Mouse (Mus musculus) midbrain, embryonic 14.5 days (tissue): Measurements from ENCODE around the gene Pnldc1. TPM values are rescaled to one million over a fixed set of nuclear protein-coding genes. Genes with fewer than 3 reads are reported as not detected.

Experiments used
- ATAC-seq: fragments of 200-750 bp; cut with Nextera tagmentation; 2 replicates; pipeline ENCODE4 v1.8.0; 2017; ENCODE audit warnings: moderate number of reproducible peaks, moderate library complexity; ENCODE audit not compliant: low FRiP score, low TSS enrichment
- DNase-seq: peaks from one replicate; pipeline ENCODE4 v3.0.0-alpha.2; 2015
- H3K27ac ChIP-seq: fragments of 300-500 bp; sonication (generic); replicated peaks from 2 replicates; pipeline ENCODE4 v1.5.1; 2014; ENCODE audit warnings: mild to moderate bottlenecking, low read depth, low read length, moderate library complexity
- H3K27me3 ChIP-seq: fragments of 300-500 bp; sonication (generic); 2 replicates; pipeline ENCODE4 v1.6.1; 2014; ENCODE audit warnings: low read length, control low read depth, mixed read lengths; ENCODE audit not compliant: control insufficient read depth, insufficient read depth
- H3K36me3 ChIP-seq: fragments of 300-500 bp; sonication (generic); 2 replicates; pipeline ENCODE4 v1.6.1; 2014; ENCODE audit warnings: low read length, control low read depth; ENCODE audit not compliant: control insufficient read depth, insufficient read depth
- H3K4me1 ChIP-seq: fragments of 300-500 bp; sonication (generic); 2 replicates; pipeline ENCODE4 v1.6.1; 2014; ENCODE audit warnings: mild to moderate bottlenecking, antibody characterized with exemption, low read length, control low read depth; ENCODE audit not compliant: control insufficient read depth, insufficient read depth
- H3K4me2 ChIP-seq: fragments of 300-500 bp; sonication (generic); 2 replicates; pipeline ENCODE4 v1.6.1; 2014; ENCODE audit warnings: mild to moderate bottlenecking, low read length, moderate library complexity
- H3K4me3 ChIP-seq: fragments of 300-500 bp; sonication (generic); replicated peaks from 2 replicates; pipeline ENCODE4 v1.5.1; 2014; ENCODE audit warnings: low read depth, low read length
- H3K9ac ChIP-seq: fragments of 300-500 bp; sonication (generic); replicated peaks from 2 replicates; pipeline ENCODE4 v1.6.1; 2014; ENCODE audit warnings: mild to moderate bottlenecking, low read length, moderate library complexity
- H3K9me3 ChIP-seq: fragments of 300-500 bp; sonication (generic); 2 replicates; pipeline ENCODE4 v1.6.1; 2016; ENCODE audit warnings: low read length, control low read depth, mixed read lengths; ENCODE audit not compliant: control insufficient read depth
- WGBS: fragments of 180-500 bp; shearing (Covaris S2); extraction: QIAGEN DNeasy Blood & Tissue Kit; methylation state at CpG from one replicate; pipeline ENCODE4 v1.1.7; 2014; 5-methylcytosine and 5-hydroxymethylcytosine counted together
- polyA plus RNA-seq: library from polyadenylated mRNA; unstranded; fragments of >200 nt; fragmentation: Nextera tagmentation; extraction: Ambion mirVana; gene quantifications from 2 replicates; pipeline ENCODE4 v1.2.1, GENCODE M21; 2014

Pnldc1 gene
- polyA plus RNA-seq, 1 experiment from 2014 or later: 3.1 TPM

- DNase-seq (no peak), ATAC-seq (peak; percentile 57)
- Histone ChIP-seq H3K27ac (peak overlapping the region; percentile 87), H3K4me3 (peak overlapping the region; percentile 95), H3K4me1 (peaks cover 17% of the 10 kb centered on the region; the same call in 1 of the 2 replicates), H3K27me3 (no peaks in the 10 kb centered on the region), H3K9me3 (no peaks in the 10 kb centered on the region), H3K4me2 (peak overlapping the region; percentile 89), H3K36me3 (peaks cover 57% of the 10 kb centered on the region), H3K9ac (peak overlapping the region; percentile 94)
- WGBS: under 1% methylated on average over 40 of the region's 40 CpGs
Observed at GRCm38 (mm10) chr17:12916588-12917380, 6.8 kb upstream of the Pnldc1 start.

GRCm38 (mm10) chr17:12915881-12916583 is 6.0 kb upstream of the Pnldc1 start, which contains the start of gene Mrpl18:
Gene Mrpl18 (minus strand): TSS chr17:12916345.
- H3K27ac ChIP-seq: peak within 1 kb of the TSS; percentile 87
- peak; percentile 100 for ATAC-seq
- no peaks in the 10 kb centered on the region for H3K9me3 ChIP-seq
- DNase-seq: peak; percentile 100
- WGBS: under 1% methylated on average over 56 of the region's 56 CpGs
- H3K4me2 ChIP-seq: peak within 1 kb of the TSS; percentile 89
- peak within 1 kb of the TSS; percentile 95 for H3K4me3 ChIP-seq
- peaks cover 57% of the 10 kb centered on the region for H3K36me3 ChIP-seq
- H3K9ac ChIP-seq: peak within 1 kb of the TSS; percentile 94
- H3K27me3 ChIP-seq: no peaks in the 10 kb centered on the region
- peaks cover 17% of the 10 kb centered on the region; the same call in 1 of the 2 replicates for H3K4me1 ChIP-seq

GRCm38 (mm10) chr17:12915488-12915880 is 5.5 kb upstream of the Pnldc1 start, which contains the start of gene Tcp1:
Gene Tcp1 (plus strand): TSS chr17:12915701.
- Histone ChIP-seq H3K4me3 (peak within 1 kb of the TSS; percentile 95), H3K27ac (peak within 1 kb of the TSS; percentile 87), H3K36me3 (peaks cover 56% of the 10 kb centered on the region), H3K27me3 (no peaks in the 10 kb centered on the region), H3K9me3 (no peaks in the 10 kb centered on the region), H3K4me1 (peaks cover 17% of the 10 kb centered on the region; the same call in 1 of the 2 replicates), H3K9ac (peak within 1 kb of the TSS; percentile 94), H3K4me2 (peak within 1 kb of the TSS; percentile 89)
- ATAC-seq (no peak), DNase-seq (no peak)
- 2% methylated on average over 18 of the region's 18 CpGs for WGBS

GRCm38 (mm10) chr17:12910391-12910790 is 361 bp upstream of the Pnldc1 start:
- Histone ChIP-seq H3K9ac (no peak overlapping the region), H3K9me3 (no peaks in the 10 kb centered on the region), H3K27ac (no peak overlapping the region), H3K4me1 (0 out of 2 replicates have a peak, but pooled peaks cover 7% of the 10 kb centered on the region), H3K4me3 (no peak overlapping the region), H3K27me3 (no peaks in the 10 kb centered on the region), H3K36me3 (peaks cover 48% of the 10 kb centered on the region), H3K4me2 (no peak overlapping the region)
- WGBS: 90% methylated on average over 8 of the region's 8 CpGs
- ATAC-seq (no peak), DNase-seq (no peak)

GRCm38 (mm10) chr17:12906436-12906835 is 3.6 kb downstream of the Pnldc1 start:
- Histone ChIP-seq H3K4me1 (no peaks in the 10 kb centered on the region), H3K4me3 (no peak overlapping the region), H3K27me3 (no peaks in the 10 kb centered on the region), H3K27ac (no peak overlapping the region), H3K9me3 (no peaks in the 10 kb centered on the region), H3K36me3 (peaks cover 25% of the 10 kb centered on the region), H3K4me2 (no peak overlapping the region), H3K9ac (no peak overlapping the region)
- ATAC-seq (no peak), DNase-seq (no peak)
- 95% methylated on average over 9 of the region's 9 CpGs for WGBS

GRCm38 (mm10) chr17:12905810-12906209 is 4.2 kb downstream of the Pnldc1 start:
- no peak overlapping the region for H3K4me2 ChIP-seq
- DNase-seq: no peak
- 91% methylated on average over 4 of the region's 4 CpGs for WGBS

GRCm38 (mm10) chr17:12904349-12904748 is 5.7 kb downstream of the Pnldc1 start:
- no peaks in the 10 kb centered on the region for H3K27me3 ChIP-seq
- H3K4me2 ChIP-seq: no peak overlapping the region
- ATAC-seq (no peak), DNase-seq (no peak)
- peaks cover 24% of the 10 kb centered on the region for H3K36me3 ChIP-seq
- no peak overlapping the region for H3K9ac ChIP-seq
- no peak overlapping the region for H3K27ac ChIP-seq
- no peaks in the 10 kb centered on the region for H3K9me3 ChIP-seq
- 62% methylated on average over 1 of the region's 1 CpGs for WGBS
- no peaks in the 10 kb centered on the region for H3K4me1 ChIP-seq
- no peak overlapping the region for H3K4me3 ChIP-seq

More at GRCm38 (mm10) chr17:12905810-12906209, 4.2 kb downstream of the Pnldc1 start:
- peaks cover 19% of the 10 kb centered on the region for H3K36me3 ChIP-seq
- H3K9me3 ChIP-seq: no peaks in the 10 kb centered on the region
- no peak overlapping the region for H3K27ac ChIP-seq
- H3K27me3 ChIP-seq: no peaks in the 10 kb centered on the region
- no peak for ATAC-seq
- no peaks in the 10 kb centered on the region for H3K4me1 ChIP-seq
- H3K9ac ChIP-seq: no peak overlapping the region
- no peak overlapping the region for H3K4me3 ChIP-seq

- H3K4me2 ChIP-seq: no peak overlapping the region
- no peak overlapping the region for H3K9ac ChIP-seq
- H3K27me3 ChIP-seq: no peaks in the 10 kb centered on the region
- DNase-seq (peak; percentile 37), ATAC-seq (no peak; the same call in 1 of the 2 replicates)
- no peaks in the 10 kb centered on the region for H3K9me3 ChIP-seq
- 14% methylated on average over 11 of the region's 12 CpGs for WGBS
- no peak overlapping the region for H3K27ac ChIP-seq
- H3K36me3 ChIP-seq: peaks cover 24% of the 10 kb centered on the region
- H3K4me1 ChIP-seq: no peaks in the 10 kb centered on the region
- H3K4me3 ChIP-seq: no peak overlapping the region
Observed at GRCm38 (mm10) chr17:12903372-12904333, 6.4 kb downstream of the Pnldc1 start.
